Comparison of ENCODE assay signal across 8 mouse cellular contexts in the genomic region with DNA sequence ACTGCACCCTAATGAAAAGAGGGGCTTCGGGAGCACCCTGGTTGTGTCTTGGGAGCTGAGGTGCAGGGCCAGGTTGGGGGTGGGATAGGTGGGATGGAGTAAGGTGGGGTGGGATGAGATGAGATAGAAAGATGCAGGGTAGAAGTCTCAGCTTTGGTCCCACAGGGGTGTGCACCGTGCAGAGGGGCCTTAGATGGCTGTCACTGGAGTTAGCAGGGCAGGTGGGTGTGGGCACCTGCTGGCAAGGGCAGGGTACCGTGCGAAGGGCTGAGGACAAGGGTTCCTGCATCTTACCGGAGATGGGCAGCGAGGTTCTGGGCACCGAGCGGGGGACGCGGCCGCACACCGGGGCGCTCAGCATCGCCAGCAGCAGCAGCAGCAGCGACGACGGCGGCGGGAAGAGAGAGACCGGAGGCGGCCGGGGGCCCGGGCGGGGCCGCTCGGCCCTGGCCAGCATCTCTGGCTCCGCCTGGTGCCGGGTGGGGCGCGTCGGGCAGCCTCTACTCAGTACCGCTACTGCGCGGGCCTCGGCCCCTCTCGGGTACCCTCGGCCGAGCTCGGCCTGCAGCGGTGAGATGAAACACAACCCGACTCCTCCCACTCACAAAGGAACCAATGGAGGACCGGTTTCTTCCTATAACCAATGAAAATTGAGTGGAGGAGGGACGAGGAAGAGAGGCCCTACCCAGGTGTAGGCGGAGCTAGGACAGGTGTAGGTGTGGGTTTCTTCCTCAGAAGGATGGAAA. TPM values are rescaled to one million over a fixed set of nuclear protein-coding genes. Genes with fewer than 3 reads are reported as not detected.
DNase-seq lines count a peak whose midpoint lies in the region; ATAC-seq and TF ChIP-seq lines count a peak whose summit lies in the region.

Gene Sema4f, minus strand, starts transcription at position 603 of the 746 bp plus-strand sequence.

- H3K9ac ChIP-seq in embryonic facial prominence, embryonic 12.5 days = peak within 1 kb of the TSS; percentile 68
- no peak within 1 kb of the TSS for H3K9ac ChIP-seq in liver, embryonic 14.5 days (replicated peaks)
- peak within 1 kb of the TSS; percentile 74 for H3K9ac ChIP-seq in neural tube, embryonic 11.5 days (ENCODE audit: low read length)

- peak; percentile 95 for ATAC-seq in embryonic facial prominence, embryonic 12.5 days (ENCODE audit: insufficient number of reproducible peaks, insufficient read depth, low FRiP score, low TSS enrichment)
- ATAC-seq in liver, embryonic 14.5 days (ENCODE audit: insufficient read depth) = 0 out of 2 replicates have a peak, but pooled peaks have one; percentile 31
- peak; percentile 98 for ATAC-seq in neural tube, embryonic 11.5 days (ENCODE audit: insufficient read depth, low FRiP score, low TSS enrichment)

- peak within 1 kb of the TSS; percentile 57 for H3K4me3 ChIP-seq in embryonic facial prominence, embryonic 12.5 days
- H3K4me3 ChIP-seq in liver, embryonic 14.5 days (ENCODE audit: insufficient read depth in 1 of 2, low read depth in 2 of 2, low read length in 2 of 2) = peak within 1 kb of the TSS in 1 of 2 experiments; percentile 32; a peak in 2 of 4 replicates
- H3K4me3 ChIP-seq in neural tube, embryonic 11.5 days (ENCODE audit: low read depth, low read length) = peak within 1 kb of the TSS; percentile 57

- no peak within 1 kb of the TSS for H3K27ac ChIP-seq in embryonic facial prominence, embryonic 12.5 days
- H3K27ac ChIP-seq in liver, embryonic 14.5 days = no peak within 1 kb of the TSS
- H3K27ac ChIP-seq in neural tube, embryonic 11.5 days (ENCODE audit: low read depth, low read length) = no peak within 1 kb of the TSS

- intact Hi-C loops in heart, postnatal 14 days (cut with DNase I) = no loop called here

- no peaks in the 10 kb centered on the region for H3K4me1 ChIP-seq in embryonic facial prominence, embryonic 12.5 days
- H3K4me1 ChIP-seq in liver, embryonic 14.5 days (replicated peaks; ENCODE audit: control insufficient read depth in 2 of 2, insufficient read depth in 2 of 2, low read length in 1 of 2) = no peaks in the 10 kb centered on the region
- 0 out of 2 replicates have a peak, but pooled peaks cover 5% of the 10 kb centered on the region for H3K4me1 ChIP-seq in neural tube, embryonic 11.5 days (ENCODE audit: control insufficient read depth, insufficient read depth, low read length)

- H3K4me2 ChIP-seq in embryonic facial prominence, embryonic 12.5 days (replicated peaks) = peak within 1 kb of the TSS; percentile 82
- peak within 1 kb of the TSS; percentile 55 for H3K4me2 ChIP-seq in liver, embryonic 14.5 days (ENCODE audit: low read depth)
- peak within 1 kb of the TSS; percentile 85 for H3K4me2 ChIP-seq in neural tube, embryonic 11.5 days (ENCODE audit: low read depth)

- 2% methylated on average over 40 of the region's 44 CpGs for WGBS in embryonic facial prominence, embryonic 12.5 days
- 6% methylated on average over 44 of the region's 44 CpGs for WGBS in large intestine, adult 2 months
- 4% methylated on average over 44 of the region's 44 CpGs for WGBS in liver, embryonic 14.5 days (ENCODE audit: insufficient replicate concordance)
- WGBS in neural tube, embryonic 11.5 days = 4% methylated on average over 28 of the region's 44 CpGs

- DNase-seq in CD4-positive helper T cell, adult 2 months (ENCODE audit: low read depth, low spot score) = peak; percentile 90
- DNase-seq in adrenal gland, postnatal 14 days = peak; percentile 74
- DNase-seq in heart, postnatal 14 days = peak; percentile 16 to 23
- peak; percentile 8 for DNase-seq in large intestine, adult 2 months (ENCODE audit: low read depth, low spot score)
- peak in 1 of 3 experiments; percentile 16 for DNase-seq in liver, embryonic 14.5 days (ENCODE audit: low read depth in 3 of 3, low spot score in 3 of 3)
- DNase-seq in neural tube, embryonic 11.5 days (ENCODE audit: low spot score) = peak; percentile 80
- peak; percentile 76 for DNase-seq in thymus, postnatal 14 days

- H3K36me3 ChIP-seq in embryonic facial prominence, embryonic 12.5 days = no peaks in the 10 kb centered on the region
- H3K36me3 ChIP-seq in liver, embryonic 14.5 days (replicated peaks; ENCODE audit: control insufficient read depth, insufficient read depth, low read depth) = no peaks in the 10 kb centered on the region
- no peaks in the 10 kb centered on the region for H3K36me3 ChIP-seq in neural tube, embryonic 11.5 days (ENCODE audit: control insufficient read depth, insufficient read depth, low read length)

- no peaks in the 10 kb centered on the region for H3K9me3 ChIP-seq in embryonic facial prominence, embryonic 12.5 days
- no peaks in the 10 kb centered on the region for H3K9me3 ChIP-seq in liver, embryonic 14.5 days (ENCODE audit: control insufficient read depth, low read length)
- H3K9me3 ChIP-seq in neural tube, embryonic 11.5 days (ENCODE audit: control insufficient read depth, low read length) = no peaks in the 10 kb centered on the region

- no peak for TF ChIP-seq EP300 in liver, embryonic 14.5 days (IDR thresholded peaks at IDR 0.05; ENCODE audit: low read depth)

- TF ChIP-seq CTCF in liver, embryonic 14.5 days (IDR thresholded peaks at IDR 0.05; ENCODE audit: low read depth) = no peak

- peaks cover 24% of the 10 kb centered on the region for H3K27me3 ChIP-seq in embryonic facial prominence, embryonic 12.5 days
- H3K27me3 ChIP-seq in liver, embryonic 14.5 days (ENCODE audit: control insufficient read depth, insufficient read depth, low read length) = peaks cover 17% of the 10 kb centered on the region
- 0 out of 2 replicates have a peak, but pooled peaks cover 7% of the 10 kb centered on the region for H3K27me3 ChIP-seq in neural tube, embryonic 11.5 days (ENCODE audit: control insufficient read depth, insufficient read depth, low read length)

RNA-seq across cellular contexts. Expression of gene Sema4f, which starts in this region (rescaled TPM):
- total RNA-seq in adrenal gland, postnatal 14 days (2021) = 0.48 and 1.8 TPM in 2 replicates
- 7.0 and 7.7 TPM in 2 replicates for polyA plus RNA-seq in embryonic facial prominence, embryonic 12.5 days (2016; fragmentation: Nextera tagmentation; extraction: Ambion mirVana)
- total RNA-seq in heart, postnatal 14 days (2021) = under 1 TPM; 0.29 to 0.33 TPM
- polyA plus RNA-seq in large intestine, adult 2 months (2012; rRNA removed) = 0.43 and 0.51 TPM in 2 replicates
- polyA plus RNA-seq in liver, embryonic 14.5 days (2012; rRNA removed) = 0.03 and 0.04 TPM in 2 replicates
- polyA plus RNA-seq in liver, embryonic 14.5 days (2014; fragmentation: Nextera tagmentation; extraction: Ambion mirVana) = not detected in 2 replicates
- polyA plus RNA-seq in neural tube, embryonic 11.5 days (2014; fragmentation: Nextera tagmentation; extraction: Ambion mirVana) = 3.0 and 3.4 TPM in 2 replicates

Comparison
In these comparisons a context has a peak if more than half of its experiments do, and no peak if none do; other contexts are left out.
1. Peak in DNase-seq in heart, postnatal 14 days; RNA of the gene not detected or under 1 TPM.
2. Peak in DNase-seq in large intestine, adult 2 months; RNA of the gene not detected or under 1 TPM.
3. Peak in ATAC-seq and H3K4me2 ChIP-seq in liver, embryonic 14.5 days; RNA of the gene not detected or under 1 TPM.
4. ATAC-seq: peak in every context shown above with its lines; median percentile 98 in neural tube, embryonic 11.5 days; 95 in embryonic facial prominence, embryonic 12.5 days; 31 in liver, embryonic 14.5 days.